Mouse (Mus musculus) embryonic fibroblast, embryonic 13.5 days (primary cell): ENCODE results near the gene Hbp1.

Source experiments
- CTCF ChIP-seq: IDR thresholded peaks from 2 replicates; pipeline ENCODE4 v1.5.1; 2011; ENCODE audit warnings: mild to moderate bottlenecking, control low read depth, low read length, moderate library complexity, borderline replicate concordance; ENCODE audit not compliant: insufficient read depth
- POLR2A ChIP-seq: IDR thresholded peaks from 2 replicates; pipeline ENCODE4 v1.6.1; 2011; ENCODE audit warnings: low read depth, mild to moderate bottlenecking, control low read depth, low read length, moderate library complexity

DNA sequence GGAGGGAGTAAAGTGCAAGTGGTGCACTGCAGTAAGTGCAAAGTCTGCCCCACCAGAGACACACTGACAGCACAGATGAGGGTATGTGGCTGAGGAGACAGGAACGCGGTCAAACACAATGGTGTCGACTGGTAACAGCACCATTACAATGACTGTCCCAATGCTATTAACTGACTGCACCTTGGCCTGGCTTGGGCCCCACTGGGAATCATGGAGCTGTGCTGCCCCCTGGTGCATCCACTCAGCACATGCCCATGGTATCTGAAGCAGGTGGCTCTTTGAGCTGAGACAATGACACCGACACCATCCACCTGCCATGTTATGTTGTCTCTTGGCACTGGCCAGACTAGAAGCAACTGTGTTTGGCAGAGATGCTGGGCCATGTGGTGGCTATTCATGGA is 23.7 kb downstream of the Hbp1 start:
- TF ChIP-seq CTCF (peak; percentile 90), POLR2A (no peak)
